Mouse (Mus musculus) central nervous system, embryonic 11.5 days (tissue): ENCODE data around the gene Olfr1000. TPM values are rescaled to one million over a fixed set of nuclear protein-coding genes. Genes with fewer than 3 reads are reported as not detected.

ENCODE experiments used
- polyA plus RNA-seq: library from polyadenylated mRNA; depleted of rRNA; stranded (reverse); fragments of >200 nt; gene quantifications from 2 replicates; pipeline ENCODE4 v1.2.3, GENCODE M21; 2012; rRNA removed

The Olfr1000 gene
- not detected in 2 replicates for polyA plus RNA-seq

DNA sequence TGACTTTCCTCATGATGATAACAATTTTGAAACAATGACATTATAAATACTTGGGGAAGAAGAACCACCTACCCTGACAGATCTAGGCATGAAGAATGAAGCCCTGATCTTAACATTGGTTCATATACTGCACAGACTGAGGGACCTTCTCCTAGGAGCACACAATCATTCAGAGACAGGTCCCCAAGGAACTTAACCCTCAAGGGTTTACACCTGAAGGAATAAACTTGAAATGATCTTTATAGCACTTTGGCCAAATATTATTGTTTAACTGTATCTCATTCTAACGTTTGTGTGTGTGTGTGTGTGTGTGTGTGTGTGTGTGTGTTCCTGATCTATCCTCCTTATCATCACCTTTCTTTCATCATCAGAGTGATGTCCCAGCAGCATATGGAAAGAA lies at the start of gene Olfr1000:
TSS of gene Olfr1000 (minus strand) at position 101 of the 400 bp plus-strand sequence.

DNA sequence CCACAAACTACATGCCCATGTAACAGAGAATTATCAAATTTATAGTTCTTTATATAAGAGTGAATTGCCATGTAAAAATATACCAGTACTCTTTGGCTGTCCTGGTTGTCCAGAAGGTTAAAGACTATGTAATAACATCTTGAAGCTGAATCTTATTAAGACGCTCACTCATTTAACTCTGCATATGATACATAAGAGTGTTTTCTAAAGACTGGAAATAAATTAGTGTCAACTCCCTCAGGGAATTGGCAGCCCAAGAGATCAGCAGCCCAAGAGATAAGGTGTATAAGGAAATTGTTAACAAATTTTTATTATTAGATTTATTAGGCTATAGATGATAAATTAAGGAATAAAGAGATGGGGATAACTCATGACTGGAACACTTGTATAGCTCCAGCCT lies 38.9 kb upstream of the Olfr1000 start, which contains the start of gene Olfr1002:
TSS of gene Olfr1002 (minus strand) at position 101 of the 400 bp plus-strand sequence.

DNA sequence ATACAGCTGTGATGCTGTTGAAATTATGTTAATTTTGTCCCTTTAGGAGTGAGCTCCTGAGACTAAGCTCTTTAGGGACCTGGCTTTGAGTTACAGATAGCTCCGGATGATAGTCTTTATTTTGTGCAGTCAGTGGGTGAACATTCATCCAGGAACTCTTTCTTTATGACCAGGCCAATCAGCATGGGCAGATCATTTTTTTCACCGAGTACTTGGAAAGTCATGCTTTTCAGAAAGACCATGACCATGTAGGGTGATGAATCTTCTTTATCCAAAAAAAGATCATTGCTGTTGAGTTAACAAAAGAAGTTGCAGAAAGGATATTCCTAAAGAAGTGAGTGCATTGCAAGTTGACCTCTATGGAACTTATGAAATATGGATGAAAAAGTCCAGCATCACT lies 23.1 kb downstream of the Olfr1000 start, which contains the start of gene Olfr998:
TSS of gene Olfr998 (plus strand) at position 301 of the 400 bp plus-strand sequence.

DNA sequence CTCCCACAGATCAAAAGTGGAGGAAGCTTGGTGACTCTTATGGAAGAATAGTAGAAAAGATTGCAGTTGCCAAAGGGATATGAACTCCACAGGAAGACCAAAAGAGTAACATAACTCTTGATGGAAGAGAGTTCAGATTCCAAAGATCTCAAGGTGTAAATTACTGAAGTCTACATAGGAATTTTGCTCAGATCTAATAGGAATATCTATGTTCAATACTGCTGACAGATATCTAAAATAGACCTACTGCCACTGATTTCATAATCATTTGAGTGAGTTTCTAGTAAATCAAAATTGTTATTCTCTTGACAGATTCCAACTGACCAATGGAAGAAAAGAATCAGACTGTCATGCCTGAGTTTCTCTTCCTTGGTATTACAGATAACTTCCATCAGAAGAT lies 32.8 kb downstream of the Olfr1000 start, which contains the start of gene Olfr996:
TSS of gene Olfr996 (plus strand) at position 301 of the 400 bp plus-strand sequence.

Other genes with a start within 250 kb of the Olfr1000 start
- not detected in 2 replicates for gene Olfr988, start 248.7 kb downstream of the Olfr1000 start, polyA plus RNA-seq
- not detected in 2 replicates for gene Olfr992, start 202.4 kb downstream of the Olfr1000 start, polyA plus RNA-seq
- not detected in 2 replicates for gene Olfr993, start 197.0 kb downstream of the Olfr1000 start, polyA plus RNA-seq
- gene Olfr994, start 175.5 kb downstream of the Olfr1000 start, polyA plus RNA-seq: not detected in 2 replicates
- not detected in 2 replicates for gene Olfr995, start 168.3 kb downstream of the Olfr1000 start, polyA plus RNA-seq
- gene 4833423E24Rik, start 92.9 kb downstream of the Olfr1000 start, polyA plus RNA-seq: 0.04 TPM in 2 replicates
- not detected in 2 replicates for gene Olfr996, start 32.7 kb downstream of the Olfr1000 start, polyA plus RNA-seq
- not detected in 2 replicates for gene Olfr998, start 23.0 kb downstream of the Olfr1000 start, polyA plus RNA-seq
- not detected in 2 replicates for gene Olfr1002, start 38.8 kb upstream of the Olfr1000 start, polyA plus RNA-seq
- not detected in 2 replicates for gene Olfr154, start 52.6 kb upstream of the Olfr1000 start, polyA plus RNA-seq
- gene Olfr1006, start 66.9 kb upstream of the Olfr1000 start, polyA plus RNA-seq: not detected in 2 replicates
- not detected in 2 replicates for gene Olfr1008, start 77.5 kb upstream of the Olfr1000 start, polyA plus RNA-seq
- not detected in 2 replicates for gene Olfr1009, start 103.5 kb upstream of the Olfr1000 start, polyA plus RNA-seq
- not detected in 2 replicates for gene Olfr1012, start 150.9 kb upstream of the Olfr1000 start, polyA plus RNA-seq
- gene Olfr1013, start 155.2 kb upstream of the Olfr1000 start, polyA plus RNA-seq: not detected in 2 replicates
- not detected in 2 replicates for gene Olfr1014, start 160.8 kb upstream of the Olfr1000 start, polyA plus RNA-seq
- not detected in 2 replicates for gene Olfr1015, start 170.1 kb upstream of the Olfr1000 start, polyA plus RNA-seq
- not detected in 2 replicates for gene Olfr1016, start 190.6 kb upstream of the Olfr1000 start, polyA plus RNA-seq
- not detected in 2 replicates for gene Olfr1018, start 206.6 kb upstream of the Olfr1000 start, polyA plus RNA-seq
- not detected in 2 replicates for gene Olfr1019, start 233.6 kb upstream of the Olfr1000 start, polyA plus RNA-seq
- gene Olfr1020, start 235.1 kb upstream of the Olfr1000 start, polyA plus RNA-seq: not detected in 2 replicates